Mouse (Mus musculus) lung, postnatal 0 days (tissue): ENCODE results near the gene Galnt16.

ENCODE experiments used
- CTCF ChIP-seq: IDR thresholded peaks from 2 replicates; pipeline ENCODE4 v1.5.1; 2016; ENCODE audit warnings: antibody characterized with exemption, mild to moderate bottlenecking
- EP300 ChIP-seq: IDR thresholded peaks from 2 replicates; pipeline ENCODE4 v1.6.1; 2016; ENCODE audit warnings: antibody characterized with exemption, mild to moderate bottlenecking, control low read depth

DNA sequence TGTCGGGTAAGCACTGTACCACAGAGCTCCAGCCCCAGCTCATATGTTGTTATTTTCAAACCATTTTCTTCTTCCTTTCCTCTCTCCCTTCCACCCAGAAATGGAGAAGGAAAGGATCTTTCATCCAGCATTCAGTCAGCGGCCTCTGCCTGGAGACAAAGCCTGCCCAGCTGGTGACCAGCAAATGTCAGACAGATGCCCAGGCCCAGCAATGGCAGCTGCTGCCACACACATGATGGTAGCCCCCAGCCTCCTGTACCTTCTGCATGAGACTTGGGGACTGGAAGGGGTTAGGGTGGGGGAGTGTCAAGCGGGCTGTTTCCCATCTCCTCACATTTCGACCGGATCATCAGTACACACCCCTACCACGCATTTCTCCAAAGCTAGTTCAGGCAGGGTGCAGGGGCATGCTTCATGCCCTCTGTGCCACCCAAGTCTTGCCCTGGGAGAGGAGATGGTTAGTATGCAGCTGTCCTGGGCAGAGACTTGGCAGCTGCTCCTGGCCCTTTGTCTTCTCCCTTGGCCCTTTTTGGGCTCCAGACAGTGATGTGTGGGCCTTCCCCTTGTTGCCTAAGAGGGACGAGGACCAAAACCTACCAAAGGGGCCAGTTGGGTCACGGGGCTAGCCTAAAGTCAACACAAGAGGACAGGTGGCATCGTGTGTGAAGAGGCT lies 83.7 kb downstream of the Galnt16 start:
- no peak for TF ChIP-seq CTCF
- no peak for TF ChIP-seq EP300
